Mouse (Mus musculus) retina, adult 2 months (tissue): ENCODE measurements around the gene Leo1.

ENCODE experiments used
- DNase-seq: peaks from one replicate; pipeline ENCODE4 v3.0.0-alpha.2; 2012; ENCODE audit warnings: low read depth, low spot score

Leo1 gene

DNA sequence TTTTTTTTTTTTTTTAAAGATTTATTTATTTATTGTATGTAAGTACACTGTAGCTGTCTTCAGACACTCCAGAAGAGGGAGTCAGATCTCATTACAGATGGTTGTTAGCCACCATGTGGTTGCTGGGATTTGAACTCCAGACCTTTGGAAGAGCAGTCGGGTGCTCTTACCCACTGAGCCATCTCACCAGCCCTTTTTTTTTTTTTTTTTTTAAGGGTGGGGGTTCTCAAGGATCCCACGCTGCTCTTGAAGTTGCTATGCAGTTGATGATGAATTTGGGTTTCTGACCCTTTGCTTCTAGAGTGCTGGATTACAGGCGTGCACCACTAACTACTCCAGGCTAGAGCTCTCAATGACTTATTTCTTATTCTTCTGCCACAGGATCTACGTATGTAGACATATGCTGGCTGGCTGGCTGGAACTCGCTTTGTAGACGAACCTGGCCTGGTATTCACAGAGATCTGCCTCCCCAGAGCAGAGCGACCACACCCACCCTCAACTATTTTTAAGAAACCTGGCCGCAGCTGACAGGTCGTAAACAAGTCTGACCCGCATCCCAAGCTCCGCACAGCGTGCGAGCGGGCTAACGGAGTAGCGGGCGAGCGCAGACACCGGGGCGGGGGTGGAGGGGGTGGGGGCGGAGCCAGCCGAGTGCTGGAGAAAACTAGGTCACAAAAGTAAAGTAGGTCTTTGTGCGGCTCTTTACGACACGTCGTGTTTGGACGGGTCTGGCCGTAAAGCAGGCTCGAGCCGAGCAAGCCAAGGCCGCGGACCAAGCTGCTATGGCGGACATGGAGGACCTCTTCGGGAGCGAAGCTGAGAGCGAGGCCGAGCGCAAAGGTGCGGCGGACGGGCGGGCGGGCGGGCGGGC, at the start of gene Leo1:
TSS of gene Leo1 (plus strand) at position 729 of the 871 bp plus-strand sequence.
- peak; percentile 78 for DNase-seq

DNA sequence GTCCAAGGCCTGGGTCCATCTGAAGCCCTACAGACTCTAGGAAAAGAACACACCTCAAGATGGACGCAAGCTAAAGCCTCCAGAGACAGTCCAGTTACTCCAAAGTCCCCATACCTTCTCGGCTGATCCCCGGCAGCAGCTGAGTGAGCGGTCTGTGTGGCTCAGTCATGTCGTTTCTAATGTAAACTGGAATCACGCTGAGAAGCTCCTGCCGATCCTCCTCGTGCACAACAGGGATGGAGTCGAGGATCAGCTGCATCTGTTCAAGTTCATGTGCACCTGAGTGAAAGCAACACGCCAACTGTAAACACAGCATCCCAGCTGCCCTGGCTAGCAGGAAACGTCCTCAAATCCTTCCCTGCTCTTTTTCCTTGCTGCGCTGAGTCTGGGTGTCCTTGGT, 48.1 kb upstream of the Leo1 start:
- no peak for DNase-seq

DNA sequence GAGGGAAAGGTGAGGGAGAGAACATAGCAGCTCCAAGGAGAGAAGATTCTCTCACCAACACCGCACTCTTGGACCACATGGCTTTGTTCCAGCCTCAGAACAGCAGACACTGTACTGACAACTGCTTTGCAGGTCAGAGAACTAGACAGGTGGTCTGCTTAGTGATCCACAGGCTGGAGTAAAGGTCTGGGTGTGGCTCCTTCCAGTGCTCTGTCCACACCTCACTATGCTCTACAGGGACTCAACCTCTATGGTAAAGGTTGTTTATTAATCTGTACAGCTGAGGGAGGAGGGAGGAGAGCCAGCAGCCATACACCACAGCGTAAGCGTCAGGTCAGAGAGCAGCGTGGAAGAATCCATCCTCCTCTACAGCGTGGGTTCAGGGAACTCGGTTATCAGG, 45.4 kb upstream of the Leo1 start:
- no peak for DNase-seq

GRCm38 (mm10) chr9:75399069-75399468, 42.3 kb upstream of the Leo1 start:
- DNase-seq: no peak

- DNase-seq: no peak
Observed at GRCm38 (mm10) chr9:75400639-75401038, 40.7 kb upstream of the Leo1 start.

DNA sequence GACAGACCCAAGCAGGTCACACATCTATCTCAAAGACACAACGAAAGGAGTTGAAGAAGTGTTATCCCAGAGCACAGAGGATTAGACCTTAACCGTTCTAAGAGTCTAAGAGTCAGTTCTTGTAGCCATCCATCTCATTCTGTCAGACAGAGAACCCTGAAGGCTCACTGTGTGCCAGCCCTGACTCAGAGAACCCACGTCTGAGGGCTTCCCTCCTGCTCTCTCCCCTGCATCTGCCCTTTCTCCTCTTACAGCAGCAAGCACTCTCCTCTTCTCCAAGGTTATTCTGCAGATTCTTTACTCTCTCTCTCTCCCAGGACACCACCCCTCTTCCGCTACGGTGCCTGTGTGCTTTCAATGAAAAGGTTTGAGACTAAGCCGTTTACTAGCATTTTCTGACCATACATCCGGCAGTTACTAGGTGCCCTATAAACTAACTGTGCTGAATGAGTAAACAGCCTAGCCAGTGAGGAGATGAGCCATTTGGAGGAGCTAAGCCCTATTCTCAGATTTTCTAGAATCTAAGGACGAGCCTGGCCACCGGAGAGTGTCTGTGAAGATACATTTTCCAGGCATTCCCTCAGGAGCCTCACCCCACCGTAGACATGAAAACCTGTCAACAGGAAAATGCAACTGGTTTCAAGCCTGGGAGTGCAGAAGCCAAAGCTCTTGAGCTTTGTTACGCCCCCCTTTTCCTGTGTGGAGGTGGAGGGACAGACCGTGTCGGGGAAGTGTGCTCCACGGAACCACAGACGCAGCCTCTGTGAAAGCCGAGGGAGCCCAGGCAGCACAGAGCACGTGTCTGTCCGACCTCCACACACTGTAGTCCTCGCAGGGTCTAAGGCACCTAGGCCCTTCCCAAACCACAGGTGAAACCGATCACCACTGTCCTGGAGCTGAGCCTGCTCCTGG, 39.5 kb upstream of the Leo1 start:
- DNase-seq: no peak

- DNase-seq: no peak
Observed at GRCm38 (mm10) chr9:75403520-75403919, 37.8 kb upstream of the Leo1 start.

- DNase-seq: no peak
Observed at GRCm38 (mm10) chr9:75406121-75406520, 35.2 kb upstream of the Leo1 start.

DNA sequence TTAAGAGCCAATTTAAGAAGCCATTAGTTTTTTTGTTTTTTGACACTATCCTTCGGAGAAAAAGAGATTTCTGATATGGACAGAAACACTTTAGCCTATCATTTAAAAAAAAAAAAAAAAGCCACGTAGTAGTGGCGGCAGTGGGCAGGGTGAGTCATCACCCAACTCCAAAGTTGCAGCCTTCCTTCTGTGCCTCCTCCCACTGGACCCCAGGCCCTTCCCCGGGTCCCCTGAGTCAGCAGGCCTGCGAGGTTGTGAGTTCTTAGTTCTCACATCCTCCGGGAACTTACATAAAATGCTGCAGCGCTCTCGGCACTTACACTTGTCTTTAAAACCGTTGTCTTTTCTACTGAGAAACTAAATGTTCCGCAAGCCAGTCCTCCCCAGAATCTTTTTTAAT, 33.5 kb upstream of the Leo1 start:
- DNase-seq: no peak

DNA sequence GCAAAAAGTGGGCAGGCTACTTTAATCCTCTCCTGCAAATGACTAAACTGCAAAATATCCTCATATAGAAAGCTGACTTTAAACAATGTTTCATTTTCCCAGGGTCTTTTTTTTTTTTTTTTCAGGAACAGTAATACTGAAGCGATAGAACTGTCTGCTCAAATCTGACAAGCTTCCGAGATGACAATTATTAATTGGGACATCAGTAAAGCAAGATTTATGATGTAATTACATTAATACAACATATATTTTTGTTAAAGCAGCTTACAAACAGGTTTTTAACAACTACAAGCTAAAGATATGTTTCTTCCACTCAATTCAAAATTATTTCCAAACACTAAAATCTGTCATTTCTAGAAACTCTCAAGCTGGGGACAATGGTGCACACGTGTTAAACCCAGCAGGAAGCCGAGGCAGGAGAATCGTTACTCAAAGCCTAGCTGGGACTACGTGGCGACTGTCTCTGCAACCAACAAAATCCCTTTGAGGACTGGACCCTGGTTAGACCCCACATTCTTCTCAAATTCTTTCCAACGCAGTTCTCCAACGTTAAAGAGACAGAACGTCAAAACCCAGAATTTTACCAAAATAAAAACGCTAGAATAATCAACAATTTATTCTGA, 33.0 kb upstream of the Leo1 start:
- DNase-seq: no peak

GRCm38 (mm10) chr9:75409031-75409851, 32.1 kb upstream of the Leo1 start:
- DNase-seq: no peak

GRCm38 (mm10) chr9:75409852-75410378, 31.4 kb upstream of the Leo1 start, which contains the start of gene Mapk6:
Gene Mapk6, minus strand, starts transcription at chr9:75410005.
- DNase-seq: peak; percentile 89

DNA sequence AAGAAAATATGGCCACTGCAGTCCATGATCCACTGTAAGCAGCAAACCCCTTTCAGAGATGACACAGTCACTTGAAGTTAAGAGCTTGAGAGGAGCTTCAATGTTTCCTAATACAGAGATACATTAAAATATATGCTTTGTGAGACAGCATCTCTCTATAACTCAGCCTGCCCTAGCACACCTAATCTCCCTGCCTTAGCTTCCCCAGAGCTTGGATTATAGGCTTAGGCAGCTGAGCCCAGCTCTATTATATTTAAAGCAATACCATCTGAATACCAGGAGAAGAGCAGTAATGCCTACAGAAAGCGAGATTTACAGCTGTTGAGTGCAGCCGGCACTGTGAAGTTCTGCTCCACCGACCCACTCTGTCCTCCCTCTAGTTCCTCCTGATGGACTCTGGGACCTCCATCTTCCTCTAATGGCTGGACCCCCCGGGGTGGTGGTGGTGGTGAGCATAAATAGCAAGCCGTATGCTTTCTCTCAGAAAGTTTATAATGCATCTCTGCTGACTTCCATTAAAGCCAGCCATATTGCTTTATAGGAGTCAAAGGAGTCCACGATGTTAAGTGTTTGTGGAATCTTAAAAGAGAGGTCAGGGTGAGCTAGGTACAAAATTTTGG, 30.3 kb upstream of the Leo1 start:
- no peak for DNase-seq

DNA sequence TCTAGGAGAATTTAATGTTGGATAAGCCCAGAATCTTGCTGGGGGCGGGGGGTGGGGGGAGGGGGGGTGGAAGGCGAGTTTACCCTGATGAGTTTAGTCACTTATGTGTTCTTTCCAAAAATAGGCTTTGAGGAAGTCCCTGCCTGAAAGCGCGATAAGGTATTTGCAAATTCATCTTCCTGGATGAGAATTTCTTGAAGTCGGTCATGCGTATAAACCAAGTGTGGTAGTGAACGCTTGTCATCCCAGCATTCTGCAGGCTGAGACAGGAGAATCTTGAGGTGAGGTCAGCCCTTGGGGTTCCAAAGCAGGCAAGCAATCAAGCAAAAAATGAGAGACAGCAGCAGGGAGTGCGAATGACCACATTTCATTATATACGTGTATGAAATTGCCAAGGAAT, 29.7 kb upstream of the Leo1 start:
- no peak for DNase-seq

GRCm38 (mm10) chr9:75413206-75413605, 28.1 kb upstream of the Leo1 start:
- no peak for DNase-seq

DNA sequence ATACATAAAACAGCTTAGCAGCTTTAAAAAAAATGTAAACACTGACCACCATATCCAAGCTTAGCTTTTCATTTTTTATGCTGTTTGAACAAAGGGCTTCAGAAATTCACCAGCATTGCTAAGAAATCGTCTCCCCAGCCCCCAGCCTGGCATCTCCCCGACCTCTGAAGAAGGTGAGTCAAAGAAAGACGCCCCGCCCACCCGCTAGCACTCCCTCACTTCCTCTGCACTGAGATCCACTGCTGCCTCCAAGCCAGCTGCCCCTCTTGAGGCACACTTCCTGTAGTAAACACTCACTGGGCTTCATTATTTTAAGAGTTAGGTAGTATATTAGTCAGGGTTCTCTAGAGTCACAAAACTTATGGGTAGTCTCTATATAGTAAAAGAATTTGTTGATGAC, 27.1 kb upstream of the Leo1 start:
- no peak for DNase-seq

DNA sequence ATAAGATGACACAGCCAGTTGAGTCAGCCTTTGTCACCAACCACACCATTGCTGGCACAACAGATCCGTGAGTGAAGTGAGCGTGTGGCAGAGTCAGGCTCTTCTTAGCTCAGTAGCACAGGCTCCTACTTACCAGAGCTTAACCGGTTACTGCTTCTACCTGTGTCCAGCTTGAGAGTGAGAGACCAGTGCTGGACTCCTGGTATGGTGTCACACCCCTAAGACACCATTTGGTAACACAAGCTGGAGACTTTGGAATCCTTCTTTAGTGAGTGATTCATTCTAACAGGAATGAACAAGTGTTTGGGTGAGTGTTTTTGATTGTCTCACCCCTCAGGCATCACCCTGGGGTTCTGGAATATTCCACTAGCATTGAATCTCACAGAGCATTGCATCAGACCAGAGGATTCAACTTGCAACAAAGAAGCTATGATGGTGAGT, 19.1 kb upstream of the Leo1 start:
- DNase-seq: no peak

GRCm38 (mm10) chr9:75423683-75424082, 17.6 kb upstream of the Leo1 start:
- no peak for DNase-seq

GRCm38 (mm10) chr9:75424358-75425150, 16.8 kb upstream of the Leo1 start:
- no peak for DNase-seq
